Mouse (Mus musculus) inflammation-experienced regulatory T-cells, adult 16 weeks (primary cell): ENCODE data around the gene Tmprss11d. TPM values are rescaled to one million over a fixed set of nuclear protein-coding genes. Genes with fewer than 3 reads are reported as not detected.

ENCODE experiments used
- polyA plus RNA-seq: library from polyadenylated mRNA; unstranded; fragments of 100-300 nt; shearing (Covaris generic); gene quantifications from one replicate; pipeline ENCODE4 v1.2.1, GENCODE M21; 2017

Gene Tmprss11d
- 0.12 TPM for polyA plus RNA-seq

DNA sequence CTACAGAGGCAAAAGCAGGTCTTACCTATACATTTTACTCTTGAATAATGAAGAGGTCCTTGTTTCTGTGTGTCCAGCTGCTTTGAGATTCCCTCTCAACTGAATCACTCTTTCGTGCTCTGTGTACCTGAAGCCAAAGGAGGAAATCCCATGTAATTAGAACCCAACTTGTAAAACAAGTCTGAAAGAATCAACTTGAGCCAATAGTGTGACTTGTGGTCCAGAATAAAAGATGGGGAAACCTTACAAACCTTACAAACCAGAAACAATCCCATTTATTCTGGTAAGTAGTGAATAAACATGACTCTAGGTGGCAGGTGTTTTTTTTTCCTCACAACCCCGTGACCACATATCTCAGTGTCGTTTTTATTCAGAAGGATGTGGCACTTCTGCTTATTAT is at the start of gene Tmprss11d:
Gene Tmprss11d (minus strand): TSS at position 101 of the 400 bp plus-strand sequence.

DNA sequence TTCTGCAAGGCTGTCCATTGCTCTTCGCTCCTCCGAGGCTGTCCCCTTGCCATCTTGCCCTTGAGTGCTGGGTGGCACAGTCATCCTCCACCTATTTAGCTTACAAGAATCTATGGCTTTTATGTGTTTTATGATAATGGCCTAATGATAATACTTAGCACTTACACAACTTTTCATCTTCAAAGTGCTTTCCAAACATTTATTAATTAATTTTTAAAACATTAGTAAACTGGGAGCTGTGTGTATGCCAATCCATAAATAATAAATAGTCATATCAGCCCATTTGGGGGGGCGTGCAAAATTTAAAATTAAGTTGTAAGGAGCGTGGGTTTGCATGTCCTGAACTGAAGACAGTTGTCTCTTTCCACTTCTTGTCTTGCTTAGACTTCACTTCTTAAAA is 84.0 kb downstream of the Tmprss11d start, which contains the start of gene Tmprss11c:
Gene Tmprss11c (minus strand): TSS at position 101 of the 400 bp plus-strand sequence.

Other genes starting within 250 kb of the Tmprss11d start
- gene Uba6, start 200.6 kb downstream of the Tmprss11d start, polyA plus RNA-seq, result 31.2 TPM
- gene Gnrhr, start 175.5 kb downstream of the Tmprss11d start, polyA plus RNA-seq, result not detected
- gene Tmprss11c, start 84.1 kb downstream of the Tmprss11d start, polyA plus RNA-seq, result not detected
- gene Tmprss11a, start 95.6 kb upstream of the Tmprss11d start, polyA plus RNA-seq, result not detected
- gene Tmprss11g, start 145.2 kb upstream of the Tmprss11d start, polyA plus RNA-seq, result not detected